In the genomic region with DNA sequence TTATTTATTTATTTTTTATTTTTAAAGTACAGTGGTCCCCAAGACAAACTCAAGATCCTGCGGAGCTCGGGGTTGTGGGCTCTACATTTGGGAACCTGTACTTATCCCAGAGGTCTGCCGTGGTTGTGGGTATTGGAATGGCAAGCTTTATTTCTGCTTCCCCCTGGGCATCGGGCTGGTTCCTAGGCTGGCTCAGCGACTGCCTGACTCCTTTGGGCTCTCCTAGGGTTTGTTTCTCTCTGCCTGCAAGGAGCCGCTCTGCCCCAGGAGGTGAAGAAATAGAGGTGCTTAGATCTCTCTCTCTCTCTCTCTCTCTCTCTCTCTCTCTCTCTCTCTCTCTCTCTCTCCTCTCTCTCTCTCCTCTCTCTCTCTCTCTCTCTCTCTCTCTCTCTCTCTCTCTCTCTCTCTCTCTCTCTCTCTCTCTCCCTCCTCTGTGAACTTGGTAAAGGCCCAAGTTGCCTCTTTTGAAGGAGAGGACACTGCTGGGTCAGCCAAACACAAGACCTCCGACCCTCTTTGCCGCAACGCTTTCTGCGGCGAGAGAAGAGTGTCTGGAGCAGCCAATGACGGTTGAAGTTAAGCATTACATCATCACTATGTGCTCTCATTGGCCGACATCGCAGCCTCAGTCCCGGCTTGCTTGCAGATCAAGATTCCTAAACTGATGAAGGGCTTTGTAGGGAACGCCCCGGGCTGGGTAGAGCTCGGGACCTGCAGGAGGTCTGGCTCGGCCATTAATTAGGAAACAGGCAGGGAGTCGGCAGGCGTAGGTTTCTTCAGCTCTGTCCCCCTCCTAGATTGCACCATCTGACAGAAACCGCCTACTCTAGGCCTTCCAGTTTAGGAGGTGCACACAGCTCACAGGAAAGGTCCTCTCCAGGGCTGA, we compare ENCODE assay signal across 7 mouse cellular contexts. TPM values are rescaled to one million over a fixed set of nuclear protein-coding genes. Genes with fewer than 3 reads are reported as not detected.
DNase-seq lines count a peak whose midpoint lies in the region; ATAC-seq and TF ChIP-seq lines count a peak whose summit lies in the region.

No protein-coding gene starts in this region.

- peak; percentile 98 for DNase-seq in brain, embryonic 14.5 days (ENCODE audit: low read depth)
- peak; percentile 90 for DNase-seq in heart, embryonic 10.5 days (ENCODE audit: low spot score)
- DNase-seq in kidney, adult 8-10 months, result peak; percentile 9 to 17

- whole genome bisulfite sequencing in embryonic facial prominence, embryonic 13.5 days, result 8% methylated on average over 22 of the region's 22 CpGs
- WGBS in heart, embryonic 10.5 days, result 9% methylated on average over 22 of the region's 22 CpGs
- 13% methylated on average over 22 of the region's 22 CpGs for WGBS in limb, embryonic 12.5 days
- WGBS in midbrain, embryonic 13.5 days, result 7% methylated on average over 22 of the region's 22 CpGs
- whole genome bisulfite sequencing in stomach, embryonic 15.5 days, result 11% methylated on average over 22 of the region's 22 CpGs

- H3K9ac ChIP-seq in embryonic facial prominence, embryonic 13.5 days, result no peak overlapping the region
- H3K9ac ChIP-seq in limb, embryonic 12.5 days (replicated peaks), result no peak overlapping the region
- H3K9ac ChIP-seq in midbrain, embryonic 13.5 days (replicated peaks), result peak overlapping the region; percentile 53
- no peak overlapping the region for H3K9ac ChIP-seq in stomach, embryonic 15.5 days

- peak overlapping the region; percentile 33 for H3K4me3 ChIP-seq in embryonic facial prominence, embryonic 13.5 days
- H3K4me3 ChIP-seq in heart, embryonic 10.5 days, result peak overlapping the region; percentile 53
- peak overlapping the region; percentile 25 for H3K4me3 ChIP-seq in limb, embryonic 12.5 days (replicated peaks)
- peak overlapping the region; percentile 15 for H3K4me3 ChIP-seq in midbrain, embryonic 13.5 days (replicated peaks)
- peak overlapping the region; percentile 20 for H3K4me3 ChIP-seq in stomach, embryonic 15.5 days (replicated peaks)

- H3K4me2 ChIP-seq in embryonic facial prominence, embryonic 13.5 days, result peak overlapping the region; percentile 62
- H3K4me2 ChIP-seq in limb, embryonic 12.5 days, result peak overlapping the region; percentile 55
- H3K4me2 ChIP-seq in midbrain, embryonic 13.5 days (replicated peaks), result peak overlapping the region; percentile 45
- H3K4me2 ChIP-seq in stomach, embryonic 15.5 days, result peak overlapping the region; percentile 51

- peak; percentile 75 for ATAC-seq in embryonic facial prominence, embryonic 13.5 days (ENCODE audit: insufficient number of reproducible peaks, insufficient read depth, low FRiP score, low TSS enrichment, low read depth)
- peak; percentile 90 for ATAC-seq in limb, embryonic 12.5 days (ENCODE audit: insufficient number of reproducible peaks, insufficient read depth, low FRiP score, low TSS enrichment, low read depth)
- peak; percentile 90 for ATAC-seq in midbrain, embryonic 13.5 days
- ATAC-seq in stomach, embryonic 15.5 days (ENCODE audit: insufficient read depth, low FRiP score, low read depth), result peak; percentile 89

- H3K36me3 ChIP-seq in embryonic facial prominence, embryonic 13.5 days, result no peaks in the 10 kb centered on the region
- H3K36me3 ChIP-seq in heart, embryonic 10.5 days, result no peaks in the 10 kb centered on the region
- H3K36me3 ChIP-seq in limb, embryonic 12.5 days, result no peaks in the 10 kb centered on the region
- H3K36me3 ChIP-seq in midbrain, embryonic 13.5 days, result no peaks in the 10 kb centered on the region
- H3K36me3 ChIP-seq in stomach, embryonic 15.5 days, result no peaks in the 10 kb centered on the region

- no peak overlapping the region for H3K27ac ChIP-seq in embryonic facial prominence, embryonic 13.5 days
- H3K27ac ChIP-seq in heart, embryonic 10.5 days, result peak overlapping the region; percentile 82
- H3K27ac ChIP-seq in limb, embryonic 12.5 days, result no peak overlapping the region
- peak overlapping the region; percentile 84 for H3K27ac ChIP-seq in midbrain, embryonic 13.5 days
- H3K27ac ChIP-seq in stomach, embryonic 15.5 days, result no peak overlapping the region

- H3K9me3 ChIP-seq in embryonic facial prominence, embryonic 13.5 days, result no peaks in the 10 kb centered on the region
- no peaks in the 10 kb centered on the region for H3K9me3 ChIP-seq in heart, embryonic 10.5 days
- H3K9me3 ChIP-seq in limb, embryonic 12.5 days, result no peaks in the 10 kb centered on the region
- no peaks in the 10 kb centered on the region for H3K9me3 ChIP-seq in midbrain, embryonic 13.5 days
- no peaks in the 10 kb centered on the region for H3K9me3 ChIP-seq in stomach, embryonic 15.5 days

- H3K27me3 ChIP-seq in embryonic facial prominence, embryonic 13.5 days, result no peaks in the 10 kb centered on the region
- peaks cover 5% of the 10 kb centered on the region; the same call in 1 of the 2 replicates for H3K27me3 ChIP-seq in heart, embryonic 10.5 days (ENCODE audit: insufficient read depth, poor library complexity, severe bottlenecking)
- H3K27me3 ChIP-seq in limb, embryonic 12.5 days, result no peaks in the 10 kb centered on the region
- no peaks in the 10 kb centered on the region for H3K27me3 ChIP-seq in midbrain, embryonic 13.5 days
- H3K27me3 ChIP-seq in stomach, embryonic 15.5 days (replicated peaks), result no peaks in the 10 kb centered on the region

- H3K4me1 ChIP-seq in embryonic facial prominence, embryonic 13.5 days, result 0 out of 2 replicates have a peak, but pooled peaks cover 3% of the 10 kb centered on the region
- peaks cover 5% of the 10 kb centered on the region; the same call in 1 of the 2 replicates for H3K4me1 ChIP-seq in heart, embryonic 10.5 days
- H3K4me1 ChIP-seq in limb, embryonic 12.5 days (replicated peaks), result peaks cover 11% of the 10 kb centered on the region; the same call in 1 of the 2 replicates
- peaks cover 33% of the 10 kb centered on the region for H3K4me1 ChIP-seq in midbrain, embryonic 13.5 days (replicated peaks)
- H3K4me1 ChIP-seq in stomach, embryonic 15.5 days, result no peaks in the 10 kb centered on the region

- peak; percentile 32; the same call in 1 of the 2 replicates for TF ChIP-seq POLR2A in brain, embryonic 14.5 days (IDR thresholded peaks at IDR 0.05; ENCODE audit: borderline replicate concordance, extremely low read depth, insufficient read depth, insufficient read length, poor library complexity, severe bottlenecking)

- TF ChIP-seq CTCF in brain, embryonic 14.5 days (IDR thresholded peaks at IDR 0.05; ENCODE audit: borderline replicate concordance, extremely low read depth, insufficient read depth, insufficient read length), result no peak

RNA-seq across cellular contexts. Expression of a gene that starts 42.9 kb away (rescaled TPM):
- polyA plus RNA-seq in brain, embryonic 14.5 days (2012; rRNA removed), result 545 and 624 TPM in 2 replicates
- 1,351 and 1,423 TPM in 2 replicates for polyA plus RNA-seq in embryonic facial prominence, embryonic 13.5 days (2015; fragmentation: Nextera tagmentation; extraction: Ambion mirVana)
- 841 and 1,083 TPM in 2 replicates for polyA plus RNA-seq in heart, embryonic 10.5 days (2016; fragmentation: Nextera tagmentation; extraction: Ambion mirVana)
- 1,129 and 1,141 TPM in 2 replicates for polyA plus RNA-seq in limb, embryonic 12.5 days (2016; fragmentation: Nextera tagmentation; extraction: Ambion mirVana)
- polyA plus RNA-seq in midbrain, embryonic 13.5 days (2015; fragmentation: Nextera tagmentation; extraction: Ambion mirVana), result 2,058 and 2,203 TPM in 2 replicates
- polyA plus RNA-seq in stomach, embryonic 15.5 days (2015; fragmentation: Nextera tagmentation; extraction: Ambion mirVana), result 1,764 and 1,796 TPM in 2 replicates

Comparison
In these comparisons a context has a peak if more than half of its experiments do, and no peak if none do; other contexts are left out.
1. DNase-seq: peak in every context shown above with its lines; median percentile 98 in brain, embryonic 14.5 days; 90 in heart, embryonic 10.5 days; 13 in kidney, adult 8-10 months.
2. H3K27ac ChIP-seq: peak in heart, embryonic 10.5 days (single experiment) and midbrain, embryonic 13.5 days (single experiment); none in embryonic facial prominence, embryonic 13.5 days (single experiment), limb, embryonic 12.5 days (single experiment) and stomach, embryonic 15.5 days (single experiment).
3. Peak in every context shown above with its lines, with median percentiles within 50 percentile points of each other: ATAC-seq, H3K4me2 ChIP-seq and H3K4me3 ChIP-seq.